Mouse (Mus musculus): ENCODE data around the gene Sim1.

DNA sequence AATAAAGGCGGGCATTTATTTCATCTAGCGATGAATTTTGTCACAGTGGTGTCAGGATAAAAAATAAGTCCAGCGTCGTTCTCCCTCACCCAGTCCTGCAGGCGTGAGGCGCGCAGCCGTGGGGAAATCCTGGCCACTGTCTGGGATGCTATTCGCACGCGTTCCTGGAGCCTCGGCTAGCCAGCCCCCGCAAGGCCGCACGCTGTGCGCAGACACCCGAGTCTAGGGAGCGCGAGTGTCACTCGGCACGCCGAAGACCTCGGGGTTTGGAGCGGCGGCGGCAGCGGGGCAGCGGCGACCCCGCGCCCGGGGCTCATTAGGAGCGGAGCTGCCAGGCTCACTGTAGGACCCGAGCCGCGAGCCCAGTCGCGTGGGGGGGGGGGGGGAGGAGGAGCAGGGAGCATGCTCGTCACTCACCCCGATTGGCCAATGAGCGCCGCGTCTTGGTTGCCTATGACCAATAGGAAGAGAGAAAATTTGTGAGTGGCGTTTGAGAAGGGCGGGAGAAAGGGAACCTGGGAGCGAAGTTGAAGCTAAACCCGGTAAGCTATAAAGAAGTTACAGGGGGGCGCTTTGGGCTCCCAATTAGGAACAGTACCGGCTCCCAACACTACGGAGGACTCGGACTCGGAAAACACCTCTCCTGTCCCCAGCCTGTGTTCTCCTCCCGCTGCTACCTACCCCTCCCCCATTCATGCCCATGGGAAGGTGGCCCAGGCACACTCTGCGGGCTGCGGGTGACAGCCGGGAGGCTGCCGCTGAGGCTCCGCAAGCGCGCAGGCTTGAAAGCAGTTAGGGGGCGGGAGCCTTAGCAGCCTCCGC is at the start of gene Sim1:
- TF ChIP-seq FLI1 (IDR thresholded peaks at IDR 0.05; ENCODE audit: low read length) (no peak), GATA1 (IDR thresholded peaks at IDR 0.05; ENCODE audit: borderline replicate concordance, low read length) (no peak)
